In genomic region chrX:49470287-49471054, GRCm38 (mm10) we compare ENCODE assay signal across 8 mouse cellular contexts. TPM values are rescaled to one million over a fixed set of nuclear protein-coding genes. Genes with fewer than 3 reads are reported as not detected.
DNase-seq lines count a peak whose midpoint lies in the region; ATAC-seq and TF ChIP-seq lines count a peak whose summit lies in the region.

No protein-coding gene starts in this region.

- H3K4me1 ChIP-seq in E14TG2a.4 (replicated peaks; ENCODE audit: low read depth, low read length): 0 out of 2 replicates have a peak, but pooled peaks cover 7% of the 10 kb centered on the region
- H3K4me1 ChIP-seq in forebrain, embryonic 14.5 days (ENCODE audit: control insufficient read depth, insufficient read depth, low read length): no peaks in the 10 kb centered on the region
- H3K4me1 ChIP-seq in liver, embryonic 16.5 days (ENCODE audit: control insufficient read depth, low read depth, low read length): no peaks in the 10 kb centered on the region

- H3K9ac ChIP-seq in forebrain, embryonic 14.5 days (ENCODE audit: low read length): peak overlapping the region; percentile 46
- H3K9ac ChIP-seq in liver, embryonic 16.5 days (ENCODE audit: low read depth, low read length): no peak overlapping the region

- no peak overlapping the region for H3K27ac ChIP-seq in forebrain, embryonic 14.5 days (ENCODE audit: low read depth, low read length)
- H3K27ac ChIP-seq in liver, embryonic 16.5 days (ENCODE audit: low read length): no peak overlapping the region

- no peaks in the 10 kb centered on the region for H3K36me3 ChIP-seq in E14TG2a.4 (ENCODE audit: insufficient read depth, low read length)
- H3K36me3 ChIP-seq in forebrain, embryonic 14.5 days (ENCODE audit: control insufficient read depth, insufficient read depth, low read length): no peaks in the 10 kb centered on the region
- no peaks in the 10 kb centered on the region for H3K36me3 ChIP-seq in liver, embryonic 16.5 days (ENCODE audit: control insufficient read depth, insufficient read depth)

- no peak for TF ChIP-seq CTCF in E14TG2a.4 (conservative IDR thresholded peaks at IDR 0.05; ENCODE audit: low read length)

- DNase-seq in cerebellum, postnatal 10 days: peak; percentile 10 to 28
- no peak for DNase-seq in cerebellum, adult 9-10 months
- DNase-seq in forebrain, embryonic 14.5 days (ENCODE audit: low spot score): peak; percentile 20
- DNase-seq in urinary bladder, postnatal 25 days (ENCODE audit: low spot score): no peak
- no peak for DNase-seq in left cerebral cortex, adult 11 months (ENCODE audit: low spot score)
- DNase-seq in gastrocnemius, postnatal 36 days: no peak

- no peaks in the 10 kb centered on the region for H3K9me3 ChIP-seq in E14TG2a.4 (ENCODE audit: low read length)
- no peaks in the 10 kb centered on the region for H3K9me3 ChIP-seq in forebrain, embryonic 14.5 days (replicated peaks; ENCODE audit: control insufficient read depth, low read length)
- H3K9me3 ChIP-seq in liver, embryonic 16.5 days (replicated peaks; ENCODE audit: control insufficient read depth, low read length): no peaks in the 10 kb centered on the region

- peak overlapping the region; percentile 55 for H3K4me2 ChIP-seq in forebrain, embryonic 14.5 days (ENCODE audit: low read length)
- H3K4me2 ChIP-seq in liver, embryonic 16.5 days (ENCODE audit: low read depth, low read length): peak overlapping the region; percentile 37

- peak overlapping the region; percentile 66 for H3K4me3 ChIP-seq in E14TG2a.4 (replicated peaks; ENCODE audit: low read length)
- peak overlapping the region; percentile 28 for H3K4me3 ChIP-seq in forebrain, embryonic 14.5 days (ENCODE audit: low read depth, low read length)
- H3K4me3 ChIP-seq in liver, embryonic 16.5 days (ENCODE audit: low read depth, low read length): peak overlapping the region; percentile 17; the same call in 1 of the 2 replicates

- intact Hi-C loops in gastrocnemius, postnatal 36 days (cut with DNase I): no loop called here

- 32% methylated on average over 34 of the region's 34 CpGs for WGBS in forebrain, embryonic 14.5 days
- 31% methylated on average over 32 of the region's 34 CpGs for WGBS in liver, embryonic 16.5 days (ENCODE audit: insufficient replicate concordance)

- peak; percentile 67; the same call in 1 of the 2 replicates for ATAC-seq in forebrain, embryonic 14.5 days
- no peak for ATAC-seq in liver, embryonic 16.5 days (ENCODE audit: low read depth)

- peaks cover 21% of the 10 kb centered on the region for H3K27me3 ChIP-seq in E14TG2a.4 (ENCODE audit: insufficient read depth, low read length)
- H3K27me3 ChIP-seq in forebrain, embryonic 14.5 days (replicated peaks; ENCODE audit: control insufficient read depth, insufficient read depth, low read length): no peaks in the 10 kb centered on the region
- no peaks in the 10 kb centered on the region for H3K27me3 ChIP-seq in liver, embryonic 16.5 days (ENCODE audit: control insufficient read depth, insufficient read depth, low read depth, low read length)

RNA-seq across cellular contexts. Expression of gene Arhgap36, which starts 6.7 kb away (rescaled TPM):
- 1.7 and 1.8 TPM in 2 replicates for polyA plus RNA-seq in forebrain, embryonic 14.5 days (2014; fragmentation: Nextera tagmentation; extraction: Ambion mirVana)
- polyA plus RNA-seq in liver, embryonic 16.5 days (2015; fragmentation: Nextera tagmentation; extraction: Ambion mirVana): 3.1 and 6.0 TPM in 2 replicates
- under 1 TPM in 1 of 2 experiments, not detected in 1; 0.41 TPM for total RNA-seq in gastrocnemius, postnatal 36 days (2021)

Comparison
In these comparisons a context has a peak if more than half of its experiments do, and no peak if none do; other contexts are left out.
1. DNase-seq: peak in cerebellum, postnatal 10 days (2 of 2) and forebrain, embryonic 14.5 days (single experiment); none in cerebellum, adult 9-10 months (single experiment), urinary bladder, postnatal 25 days (single experiment), left cerebral cortex, adult 11 months (single experiment) and gastrocnemius, postnatal 36 days (0 of 2).
2. Peak in every context shown above with its lines, with median percentiles within 50 percentile points of each other: H3K4me3 ChIP-seq.